Mouse (Mus musculus): ENCODE measurements at regions not wholly inside any gene's neighbourhood (a gene's known extent, or its start where the extent isn't known, plus 50 kb on each side); places are given as distances from the start of the nearest gene placed in this dataset.

- no peak for TF ChIP-seq ZNF384 (IDR thresholded peaks at IDR 0.05; ENCODE audit: low read depth, low read length)
- TF ChIP-seq HCFC1 (IDR thresholded peaks at IDR 0.05; ENCODE audit: borderline replicate concordance, insufficient read depth, low read length) = no peak
- no peak for TF ChIP-seq ZC3H11A (IDR thresholded peaks at IDR 0.05; ENCODE audit: borderline replicate concordance, low read depth, low read length)
Measured at GRCm38 (mm10) chr15:62320966-62321365, 1398.2 kb upstream of the A1bg start.

Data from ES-E14 (cell line).